Mouse (Mus musculus): ENCODE results near the gene Zbtb2. TPM values are rescaled to one million over a fixed set of nuclear protein-coding genes. Genes with fewer than 3 reads are reported as not detected.

The Zbtb2 gene
- total and polyA plus RNA-seq, 3 experiments = 6.1 to 11.4 (median 11.1) TPM

DNA sequence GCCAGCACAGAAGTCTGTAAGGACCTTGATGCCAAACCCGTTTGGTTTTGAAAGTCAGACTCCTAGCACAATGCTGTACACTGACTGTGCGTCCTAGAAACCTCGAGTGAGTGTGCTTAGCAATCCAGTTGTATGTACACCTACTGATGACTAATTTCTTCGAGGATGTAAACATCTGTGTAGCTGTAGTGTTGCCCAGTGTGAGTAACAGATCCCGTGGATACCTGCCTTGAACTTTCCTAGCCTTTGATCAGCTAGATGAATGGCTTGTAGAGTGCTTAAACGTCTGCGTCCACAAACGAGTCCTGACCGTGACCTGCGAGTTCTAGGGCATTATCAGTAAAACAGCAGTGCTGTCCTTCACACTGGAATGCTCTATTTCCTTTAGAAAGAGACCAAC, 1.1 kb upstream of the Zbtb2 start:
- Histone ChIP-seq H3K4me3 (replicated peaks in 1 of 3; ENCODE audit: low read depth in 2 of 3, low read length in 2 of 3, poor library complexity in 1 of 3) (peak overlapping the region; percentile 76 to 97 (median 79)), H3K27ac (ENCODE audit: insufficient read depth, low read depth) (no peak overlapping the region), H3K4me1 (ENCODE audit: control insufficient read depth in 1 of 2, insufficient read depth in 2 of 2) (peaks cover 13 to 42% of the 10 kb centered on the region in 2 experiments), H3K27me3 (replicated peaks) (no peaks in the 10 kb centered on the region), H3K9me3 (replicated peaks; ENCODE audit: low read length) (no peaks in the 10 kb centered on the region), H3K79me2 (replicated peaks; ENCODE audit: control insufficient read depth, extremely low read depth, insufficient read depth, poor library complexity, severe bottlenecking) (peaks cover 67% of the 10 kb centered on the region), H3K36me3 (replicated peaks in 1 of 2; ENCODE audit: control insufficient read depth in 1 of 2, insufficient read depth in 1 of 2, low read length in 1 of 2) (peaks cover 4 to 30% of the 10 kb centered on the region in 2 experiments), H3K4me2 (ENCODE audit: insufficient read depth, low read depth, poor library complexity, severe bottlenecking) (peak overlapping the region; percentile 80), H3K9ac (ENCODE audit: insufficient read depth, low read depth) (peak overlapping the region; percentile 98)
- no peak for TF ChIP-seq USF1 (IDR thresholded peaks at IDR 0.05; ENCODE audit: low read depth, low read length)
- no peak for TF ChIP-seq MXI1 (IDR thresholded peaks at IDR 0.05; ENCODE audit: low read depth, low read length)
- no peak for TF ChIP-seq EP300 (IDR thresholded peaks at IDR 0.05; ENCODE audit: low read length)
- no peak for TF ChIP-seq ETS1 (conservative IDR thresholded peaks at IDR 0.05; ENCODE audit: low read depth, low read length)
- no peak for TF ChIP-seq MAZ (IDR thresholded peaks at IDR 0.05; ENCODE audit: low read depth, low read length)
- TF ChIP-seq RCOR1 (conservative IDR thresholded peaks at IDR 0.05; ENCODE audit: low read depth, low read length) = no peak
- TF ChIP-seq JUN (IDR thresholded peaks at IDR 0.05; ENCODE audit: insufficient read depth, low read depth, low read length) = no peak
- TF ChIP-seq MEF2A (IDR thresholded peaks at IDR 0.05; ENCODE audit: borderline replicate concordance, low read depth, low read length) = no peak
- TF ChIP-seq CHD2 (IDR thresholded peaks at IDR 0.05; ENCODE audit: low read length) = no peak
- in situ Hi-C loops (cut with MboI; ENCODE audit: low pct_ligation_motif_present, low pct_unique_long_range_greater_than_20kb, low sequenced_read_pairs) (no loop called here), dilution Hi-C loops (cut with MboI; ENCODE audit: extremely low pct_ligation_motif_present, extremely low pct_unique_long_range_greater_than_20kb, low sequenced_read_pairs) (no loop called here)
- DNase-seq (ENCODE audit: extremely low read depth) = no peak

DNA sequence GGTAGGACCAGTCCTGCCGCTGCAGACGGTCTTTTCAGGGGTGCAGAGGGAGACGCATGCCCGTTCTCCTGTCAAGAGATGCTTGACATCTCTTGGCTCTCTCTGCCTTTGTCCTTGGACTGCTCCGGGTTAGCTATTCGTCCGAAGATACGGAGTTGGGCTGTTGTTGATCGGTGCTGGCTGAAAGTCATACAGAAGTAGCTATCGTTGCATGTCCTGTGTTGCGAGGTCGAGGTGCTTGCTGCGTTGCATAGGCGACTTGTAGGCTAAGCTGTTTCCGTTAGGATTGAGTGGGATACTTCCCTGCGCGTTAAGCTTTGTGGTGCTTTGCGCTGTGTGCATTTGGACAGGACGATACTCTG, 457 bp upstream of the Zbtb2 start:
- Histone ChIP-seq H3K4me1 (ENCODE audit: control insufficient read depth in 1 of 2, insufficient read depth in 2 of 2) (peaks cover 13 to 42% of the 10 kb centered on the region in 2 experiments), H3K4me2 (ENCODE audit: insufficient read depth, low read depth, poor library complexity, severe bottlenecking) (peak overlapping the region; percentile 80), H3K79me2 (replicated peaks; ENCODE audit: control insufficient read depth, extremely low read depth, insufficient read depth, poor library complexity, severe bottlenecking) (peaks cover 60% of the 10 kb centered on the region), H3K36me3 (replicated peaks in 1 of 2; ENCODE audit: control insufficient read depth in 1 of 2, insufficient read depth in 1 of 2, low read length in 1 of 2) (peaks cover 4 to 26% of the 10 kb centered on the region in 2 experiments), H3K27ac (ENCODE audit: insufficient read depth, low read depth) (peak overlapping the region; percentile 5; the same call in 1 of the 2 replicates), H3K9ac (ENCODE audit: insufficient read depth, low read depth) (peak overlapping the region; percentile 98), H3K4me3 (replicated peaks in 1 of 3; ENCODE audit: low read depth in 2 of 3, low read length in 2 of 3, poor library complexity in 1 of 3) (peak overlapping the region; percentile 76 to 97 (median 79)), H3K9me3 (replicated peaks; ENCODE audit: low read length) (no peaks in the 10 kb centered on the region), H3K27me3 (replicated peaks) (no peaks in the 10 kb centered on the region)
- DNase-seq (ENCODE audit: extremely low read depth) = no peak
- in situ Hi-C loops (cut with MboI; ENCODE audit: low pct_ligation_motif_present, low pct_unique_long_range_greater_than_20kb, low sequenced_read_pairs) = no loop called here
- TF ChIP-seq MXI1 (IDR thresholded peaks at IDR 0.05; ENCODE audit: low read depth, low read length) (0 out of 2 replicates have a peak, but pooled peaks have one; percentile 30), ELF1 (IDR thresholded peaks at IDR 0.05; ENCODE audit: low read depth, low read length) (0 out of 2 replicates have a peak, but pooled peaks have one; percentile 7), POLR2AphosphoS2 (IDR thresholded peaks at IDR 0.05; ENCODE audit: low read depth, low read length) (no peak), POLR2A (IDR thresholded peaks at IDR 0.05; ENCODE audit: low read depth, low read length) (no peak), NELFE (IDR thresholded peaks at IDR 0.05; ENCODE audit: low read depth, low read length) (no peak)
- dilution Hi-C loops (cut with MboI; ENCODE audit: extremely low pct_ligation_motif_present, extremely low pct_unique_long_range_greater_than_20kb, low sequenced_read_pairs) = no loop called here
